Mouse (Mus musculus): ENCODE data around the gene Dbi.

The Dbi gene

GRCm38 (mm10) chr1:120120969-120121811 is at the start of gene Dbi, which contains the start of gene 3110009E18Rik:
Gene Dbi (minus strand): TSS chr1:120121078.
Gene 3110009E18Rik (plus strand): TSS chr1:120121187.
- DNase-seq (ENCODE audit: low read depth, low spot score): peak; percentile 97

GRCm38 (mm10) chr1:120170307-120170706 is 49.4 kb upstream of the Dbi start:
- DNase-seq (ENCODE audit: low read depth, low spot score): no peak

DNA sequence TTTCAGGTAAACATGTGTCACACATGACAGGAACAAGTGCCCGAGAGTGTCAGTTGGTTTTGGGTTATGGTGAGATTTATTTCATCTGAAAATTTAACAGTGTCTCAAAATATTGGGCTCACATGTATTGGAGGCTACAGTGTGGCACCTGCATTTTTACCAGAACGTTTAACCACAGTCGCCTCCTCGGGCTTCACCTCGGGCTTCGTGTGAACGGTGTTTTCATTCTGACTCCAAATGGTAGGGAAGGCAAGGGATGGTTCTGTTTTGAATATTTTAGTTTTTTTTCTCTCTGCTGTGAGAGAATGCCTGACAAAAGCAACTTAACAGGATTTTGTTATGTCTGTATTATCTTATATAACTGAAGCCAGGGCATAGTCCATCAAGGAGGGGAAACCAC is 47.8 kb upstream of the Dbi start:
- DNase-seq (ENCODE audit: low read depth, low spot score): no peak

DNA sequence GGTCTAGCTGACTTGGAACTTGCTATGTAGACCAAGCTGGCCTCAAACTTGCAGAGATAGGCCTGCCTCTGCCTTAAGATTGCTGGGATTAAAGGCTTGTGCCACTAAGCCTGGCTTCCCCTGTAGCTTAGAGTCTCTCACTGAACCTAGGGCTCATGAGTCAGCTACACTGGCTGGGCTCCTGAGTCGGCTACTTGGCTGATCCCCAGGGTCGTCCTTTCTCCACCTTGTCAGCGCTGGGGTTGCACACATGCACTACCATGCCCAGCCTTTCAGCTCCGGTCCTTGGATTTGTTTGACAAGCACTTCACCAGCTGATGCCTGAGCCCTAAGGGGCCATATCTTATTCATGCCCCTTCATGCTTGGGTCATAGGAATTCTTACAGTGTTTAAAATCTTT is 47.1 kb upstream of the Dbi start:
- DNase-seq (ENCODE audit: low read depth, low spot score): no peak

GRCm38 (mm10) chr1:120162616-120163015 is 41.7 kb upstream of the Dbi start:
- no peak for DNase-seq (ENCODE audit: low read depth, low spot score)

DNA sequence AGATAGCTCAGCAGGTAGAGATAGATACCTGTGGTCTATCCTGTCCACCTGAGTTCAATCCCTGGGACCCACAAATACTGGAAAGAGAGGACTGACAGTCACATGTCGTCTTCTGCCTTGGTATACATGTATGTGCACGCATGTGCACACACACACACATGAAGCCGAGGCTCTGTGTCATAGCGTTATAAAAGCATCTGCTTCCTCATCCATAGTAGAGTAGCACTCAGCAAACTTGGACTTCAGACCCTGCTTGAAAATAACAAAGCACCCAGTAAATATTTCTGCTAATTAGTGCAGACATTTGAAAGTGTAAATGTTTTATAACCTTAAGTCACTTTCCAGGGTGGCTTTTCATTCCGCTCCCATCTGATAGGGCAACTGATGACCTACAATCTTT is 40.6 kb upstream of the Dbi start:
- no peak for DNase-seq (ENCODE audit: low read depth, low spot score)

- no peak for DNase-seq (ENCODE audit: low read depth, low spot score)
Measured at GRCm38 (mm10) chr1:120158474-120159127, 37.7 kb upstream of the Dbi start.

DNA sequence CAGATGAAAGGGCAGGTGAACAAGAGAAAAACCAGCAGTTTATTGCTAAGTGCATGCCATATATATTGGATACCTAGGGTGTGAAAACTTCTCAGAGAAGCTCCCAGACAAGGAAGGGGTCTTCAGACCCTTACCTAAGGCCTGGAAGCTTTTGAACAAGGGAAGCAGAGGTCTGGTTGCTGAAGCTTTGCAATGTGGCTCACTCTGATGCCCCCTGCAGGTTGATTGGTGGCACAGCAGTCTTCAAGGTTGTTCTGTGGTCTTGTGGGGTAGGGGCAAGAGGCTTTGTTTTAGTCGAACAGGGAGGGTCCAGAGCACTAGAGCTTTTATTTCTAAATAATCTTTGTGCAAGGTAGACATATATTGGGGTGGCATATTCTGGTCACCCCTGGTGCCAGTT is 34.4 kb upstream of the Dbi start:
- DNase-seq (ENCODE audit: low read depth, low spot score): no peak

DNA sequence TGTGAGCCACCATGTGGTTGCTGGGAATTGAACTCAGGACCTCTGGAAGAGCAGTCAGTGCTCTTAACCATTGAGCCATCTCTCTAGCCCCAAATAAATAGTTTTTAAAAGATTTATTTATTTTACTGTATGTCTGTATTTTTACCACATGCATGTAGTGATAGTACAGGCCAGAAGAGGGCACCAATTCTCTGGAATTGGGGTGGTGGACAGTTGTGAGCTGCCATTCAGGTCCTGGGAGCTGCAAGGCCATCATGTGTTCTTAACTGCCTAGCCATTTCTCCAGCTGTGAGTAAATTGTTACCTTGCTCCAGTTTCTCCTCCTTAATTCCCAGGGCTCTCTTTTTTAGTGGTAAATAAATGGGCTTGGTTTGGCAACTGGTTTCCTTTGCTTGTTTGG is 33.4 kb upstream of the Dbi start:
- DNase-seq (ENCODE audit: low read depth, low spot score): no peak

DNA sequence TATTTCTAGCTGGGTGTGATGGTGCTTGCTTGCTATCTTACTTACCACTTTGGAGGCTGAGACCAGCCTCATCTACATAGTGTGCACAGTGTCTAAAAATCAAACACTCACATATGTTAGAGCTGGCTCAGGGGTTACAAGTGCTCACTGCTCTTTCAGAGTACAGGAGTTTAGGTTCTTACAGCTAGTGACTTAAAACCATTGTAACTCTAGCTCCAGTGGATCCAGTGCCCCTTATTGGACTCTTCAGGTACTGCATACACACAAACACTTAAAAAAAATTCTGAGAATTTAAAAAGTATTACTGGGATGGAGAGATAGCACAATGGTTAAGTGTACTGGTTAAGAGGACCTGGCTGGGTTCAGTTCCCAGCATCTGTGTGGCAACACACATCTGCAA is 26.1 kb upstream of the Dbi start:
- no peak for DNase-seq (ENCODE audit: low read depth, low spot score)

DNA sequence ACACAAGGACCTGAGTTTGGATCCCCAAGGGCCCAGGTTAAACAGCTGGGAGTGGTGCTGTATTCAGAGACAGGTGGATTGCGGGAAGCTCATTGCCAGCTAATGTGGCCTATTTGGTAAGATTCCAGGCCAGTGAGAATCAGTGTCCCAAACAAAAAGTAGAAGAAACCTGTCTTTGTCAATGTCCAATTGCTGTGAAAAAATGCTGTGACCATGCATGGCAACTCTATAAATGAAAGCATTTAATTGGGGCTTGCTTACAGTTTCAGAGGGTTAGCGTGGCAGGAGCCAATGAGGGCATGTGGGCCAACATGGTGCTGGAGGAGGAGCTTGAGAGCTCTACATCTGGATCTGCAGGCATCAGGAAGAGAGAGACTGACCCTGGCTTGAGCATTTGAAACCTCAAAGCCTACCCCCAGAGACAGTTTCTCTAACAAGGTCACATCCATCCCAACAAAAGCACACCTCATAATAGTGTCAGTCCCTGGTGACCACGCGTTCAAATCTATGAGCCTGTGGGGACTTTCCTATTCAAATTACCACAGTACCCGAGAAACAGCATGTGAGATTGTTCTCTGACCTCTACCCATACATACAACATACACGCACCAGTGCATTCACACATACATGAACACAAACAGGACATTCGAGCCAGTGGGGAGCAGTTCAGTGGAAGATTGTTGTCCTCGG is 24.8 kb upstream of the Dbi start:
- no peak for DNase-seq (ENCODE audit: low read depth, low spot score)

- no peak for DNase-seq (ENCODE audit: low read depth, low spot score)
Measured at GRCm38 (mm10) chr1:120142551-120142950, 21.7 kb upstream of the Dbi start.

DNA sequence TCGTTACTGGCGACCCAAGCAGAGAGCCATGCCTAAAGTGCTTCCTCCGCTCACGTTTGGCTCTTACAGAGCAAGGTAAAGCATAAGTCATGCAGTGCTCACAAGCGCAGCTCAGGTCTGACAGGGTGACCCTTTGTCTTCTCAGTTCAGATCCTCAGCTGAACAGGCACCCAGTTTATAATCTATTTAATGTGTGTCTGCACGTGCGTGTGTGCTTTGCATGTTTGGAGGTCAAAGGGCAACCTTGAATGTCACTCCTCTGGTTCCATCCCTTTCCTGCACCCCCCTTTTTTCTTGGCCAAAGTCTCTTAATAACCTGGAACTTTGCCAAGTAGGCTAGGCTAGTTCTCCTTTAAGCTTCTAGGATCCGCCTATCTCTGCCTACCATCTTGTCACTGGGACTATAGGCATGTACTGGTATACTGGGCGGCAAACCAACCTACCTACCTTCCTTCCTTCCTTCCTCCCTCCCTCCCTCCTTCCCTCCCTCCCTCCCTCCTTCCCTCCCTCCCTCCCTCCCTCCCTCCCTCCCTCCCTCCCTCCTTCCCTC is 19.3 kb upstream of the Dbi start:
- no peak for DNase-seq (ENCODE audit: low read depth, low spot score)

GRCm38 (mm10) chr1:120138923-120139540 is 18.2 kb upstream of the Dbi start:
- no peak for DNase-seq (ENCODE audit: low read depth, low spot score)

DNA sequence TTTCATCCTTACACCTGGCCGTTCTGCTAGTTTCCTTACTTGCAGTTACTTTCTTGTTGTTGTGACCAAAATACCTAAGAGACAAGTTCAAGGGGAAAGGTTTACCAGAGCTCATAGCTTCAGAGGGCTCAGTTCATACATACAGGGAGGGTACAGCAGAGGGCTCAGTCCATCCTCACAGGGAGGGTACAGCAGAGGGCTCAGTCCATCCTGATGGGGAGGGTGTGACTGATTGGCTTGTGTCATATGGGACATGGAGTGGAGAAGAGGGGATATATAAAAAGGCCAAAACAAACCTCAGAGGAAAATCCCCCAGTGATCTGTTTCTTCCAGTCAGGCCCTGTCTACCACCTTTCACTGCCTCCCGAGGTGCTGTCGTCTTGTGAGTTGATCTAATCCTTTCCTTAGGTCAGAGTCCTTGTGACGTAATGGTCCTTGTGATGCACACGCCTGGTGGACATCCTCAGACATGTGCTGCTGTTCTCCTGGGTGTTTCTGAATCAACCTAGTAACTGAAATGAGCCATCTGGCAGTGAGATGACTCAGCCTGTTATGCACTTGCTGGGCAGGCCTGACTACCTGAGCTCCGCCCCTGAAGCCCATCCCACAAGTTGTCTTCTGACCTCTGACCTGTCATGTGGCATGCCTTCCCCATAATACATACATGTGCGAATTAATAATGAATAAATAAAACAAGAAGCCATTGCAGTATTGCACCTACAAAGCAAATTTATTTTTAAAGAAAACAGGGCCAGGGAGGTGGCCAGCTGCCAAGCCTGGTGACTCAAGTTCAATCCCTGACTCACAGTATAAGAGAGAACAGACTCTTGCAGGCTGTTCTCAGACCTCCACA is 15.3 kb upstream of the Dbi start:
- no peak for DNase-seq (ENCODE audit: low read depth, low spot score)

- no peak for DNase-seq (ENCODE audit: low read depth, low spot score)
Measured at GRCm38 (mm10) chr1:120132376-120132775, 11.5 kb upstream of the Dbi start.

DNA sequence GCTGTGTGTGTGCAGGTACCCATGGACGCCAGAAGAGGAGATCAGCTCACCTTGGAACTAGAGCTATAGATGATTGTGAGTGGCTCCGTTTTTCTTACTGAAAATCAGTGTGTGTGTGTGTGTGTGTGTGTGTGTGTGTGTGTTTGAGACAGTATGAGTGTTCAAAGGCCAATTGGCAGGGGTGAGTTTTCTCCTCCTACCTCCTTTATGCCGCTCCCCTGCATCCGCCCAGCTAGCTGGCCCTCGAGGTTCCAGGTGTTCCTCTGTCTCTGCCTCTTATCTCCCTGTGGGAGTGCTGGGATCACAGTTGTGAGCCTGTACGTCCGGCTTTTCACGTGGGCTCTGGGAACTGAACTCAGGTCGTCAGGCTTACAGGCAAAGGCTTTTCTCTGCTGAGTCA is 5.4 kb upstream of the Dbi start:
- DNase-seq (ENCODE audit: low read depth, low spot score): no peak

GRCm38 (mm10) chr1:120125471-120125870 is 4.6 kb upstream of the Dbi start:
- DNase-seq (ENCODE audit: low read depth, low spot score): no peak

DNA sequence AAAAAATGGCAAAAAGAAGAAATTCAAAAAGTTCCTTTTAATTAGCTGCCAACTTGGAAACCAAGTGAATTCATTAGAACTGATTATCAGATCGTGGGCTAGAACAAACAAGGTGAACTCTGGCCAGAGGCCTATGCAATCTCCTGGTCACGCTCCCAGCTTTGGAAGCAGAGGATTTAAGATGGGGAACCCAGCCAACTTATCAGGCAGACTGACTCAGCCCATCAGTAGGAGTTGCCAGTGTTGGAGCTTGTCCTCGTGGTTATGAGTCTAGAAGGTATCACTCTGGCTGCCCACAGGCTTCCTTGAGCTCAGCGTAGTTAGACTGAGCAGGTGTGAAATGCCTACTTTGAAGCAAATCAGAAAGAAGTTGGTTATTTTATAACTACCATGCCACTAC is 4.0 kb upstream of the Dbi start:
- no peak for DNase-seq (ENCODE audit: low read depth, low spot score)

- DNase-seq (ENCODE audit: low read depth, low spot score): no peak
Measured at GRCm38 (mm10) chr1:120122634-120123383, 1.9 kb upstream of the Dbi start.

Data from retina, postnatal 7 days (tissue).